Mouse (Mus musculus): ENCODE results near the gene Avpr2. TPM values are rescaled to one million over a fixed set of nuclear protein-coding genes. Genes with fewer than 3 reads are reported as not detected.

The Avpr2 gene
- polyA plus RNA-seq, 1 experiment from 2014 or later: 0.21 TPM

DNA sequence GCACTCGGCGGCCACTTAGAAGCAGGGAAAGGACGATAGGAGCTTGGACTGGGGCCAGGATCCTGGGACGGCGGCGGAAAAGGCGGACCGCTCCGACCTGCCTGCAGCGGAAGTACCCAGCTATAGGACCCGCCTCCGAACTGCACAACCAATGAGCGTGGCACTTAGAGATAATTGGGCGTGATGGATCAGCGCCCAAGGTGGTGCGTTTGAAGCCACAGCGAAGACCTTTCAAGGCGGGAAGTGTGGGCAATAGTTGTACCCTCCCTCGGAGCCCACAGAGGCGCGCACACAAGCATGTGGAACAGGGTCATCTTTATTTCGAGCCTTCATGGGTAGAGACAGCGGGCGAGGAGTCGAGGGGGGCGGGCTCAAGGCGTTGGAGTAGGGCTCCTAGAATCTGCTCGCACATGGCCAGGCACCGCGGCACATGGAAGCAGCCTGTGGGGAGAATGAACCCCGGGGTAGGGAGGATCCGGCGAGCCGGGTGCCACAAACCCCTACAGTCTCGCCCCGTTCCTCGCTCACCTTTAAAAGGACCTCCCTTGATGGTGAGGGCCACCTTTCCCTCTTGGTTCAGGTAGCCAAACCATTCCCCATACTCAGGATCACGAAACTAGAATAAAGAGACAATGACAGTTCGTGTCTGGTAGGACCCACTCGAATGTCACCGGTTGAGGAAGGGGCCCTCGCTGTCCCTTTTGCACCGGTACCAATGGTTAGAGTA is 30.1 kb downstream of the Avpr2 start, which contains the start of the genes Arhgap4 and Naa10:
Gene Arhgap4 (minus strand): TSS at position 48 of the 727 bp plus-strand sequence.
Gene Naa10 (minus strand): TSS at position 122 of the 727 bp plus-strand sequence.
- Histone ChIP-seq H3K27me3 (ENCODE audit: control insufficient read depth, insufficient read depth, low read length) (no peaks in the 10 kb centered on the region), H3K4me3 (ENCODE audit: low read depth, low read length) (peak within 1 kb of the TSS; percentile 49), H3K9me3 (ENCODE audit: control insufficient read depth, low read length) (no peaks in the 10 kb centered on the region), H3K36me3 (ENCODE audit: control insufficient read depth, insufficient read depth, low read length) (no peaks in the 10 kb centered on the region), H3K9ac (ENCODE audit: low read length) (peak within 1 kb of the TSS; percentile 66), H3K27ac (replicated peaks; ENCODE audit: low read depth, low read length) (no peak within 1 kb of the TSS), H3K4me1 (ENCODE audit: control insufficient read depth, insufficient read depth, low read length) (no peaks in the 10 kb centered on the region), H3K4me2 (ENCODE audit: low read depth, severe bottlenecking) (peak within 1 kb of the TSS; percentile 58)
- DNase-seq (ENCODE audit: low spot score) (peak; percentile 83), ATAC-seq (ENCODE audit: insufficient number of reproducible peaks, low FRiP score, low TSS enrichment, low read depth) (peak; percentile 96)
- 17% methylated on average over 43 of the region's 43 CpGs for WGBS

DNA sequence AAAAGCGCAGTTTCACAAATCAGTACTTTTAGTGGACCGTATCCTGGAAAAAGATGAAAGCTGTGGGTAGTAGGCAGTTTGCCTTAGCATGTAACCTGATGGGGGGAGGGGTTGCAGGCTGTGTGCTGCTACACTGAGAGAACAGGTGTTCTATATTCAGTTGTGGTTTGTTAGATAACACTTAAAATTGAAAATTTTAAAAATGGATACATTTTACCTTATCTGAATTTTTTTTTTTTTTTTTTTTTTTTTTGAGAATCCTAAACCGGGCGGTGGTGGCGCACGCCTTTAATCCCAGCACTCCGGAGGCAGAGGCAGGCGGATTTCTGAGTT is 30.6 kb downstream of the Avpr2 start:
- 78% methylated on average over 8 of the region's 8 CpGs for WGBS
- peak overlapping the region; percentile 56; the same call in 1 of the 2 replicates for H3K9ac ChIP-seq (ENCODE audit: low read length)

DNA sequence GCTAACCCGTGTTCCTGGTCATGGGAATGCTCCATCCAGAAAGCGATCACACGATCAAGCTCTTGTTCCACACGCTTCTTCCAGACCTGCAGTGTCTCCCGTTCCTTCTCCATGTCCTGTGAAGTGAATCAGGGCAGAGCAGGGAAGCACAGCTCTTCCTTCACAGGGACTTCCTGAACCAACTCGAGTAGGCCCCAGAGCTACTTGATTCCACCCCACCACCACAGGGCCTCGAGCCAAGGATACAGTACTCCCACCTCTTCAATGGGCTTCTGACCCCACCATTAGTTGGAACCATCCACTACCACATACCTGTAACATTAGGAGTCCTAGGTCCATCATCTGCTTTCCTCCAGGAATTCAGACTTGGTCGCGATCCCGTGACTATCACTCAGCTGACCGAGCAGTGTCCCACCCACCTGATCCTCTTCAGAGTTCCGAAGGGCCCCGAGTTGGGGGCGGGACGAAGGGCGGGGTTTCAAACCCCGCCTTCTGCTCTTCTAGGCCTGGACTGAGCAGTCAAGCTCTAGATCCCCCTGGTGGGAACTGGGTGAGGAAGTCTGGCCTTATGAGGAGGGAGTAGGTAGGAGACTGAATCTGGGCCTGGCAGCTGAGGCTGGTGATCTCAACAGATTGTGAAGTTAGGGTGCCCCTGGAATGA is 38.6 kb downstream of the Avpr2 start, which contains the start of gene Renbp:
Gene Renbp (minus strand): TSS at position 449 of the 661 bp plus-strand sequence.
- no peaks in the 10 kb centered on the region for H3K27me3 ChIP-seq (ENCODE audit: control insufficient read depth, insufficient read depth, low read length)
- ATAC-seq (ENCODE audit: insufficient number of reproducible peaks, low FRiP score, low TSS enrichment, low read depth) (peak; percentile 62; the same call in 1 of the 2 replicates), DNase-seq (ENCODE audit: low spot score) (peak; percentile 50)
- H3K27ac ChIP-seq (replicated peaks; ENCODE audit: low read depth, low read length): no peak within 1 kb of the TSS
- no peak within 1 kb of the TSS for H3K9ac ChIP-seq (ENCODE audit: low read length)
- no peaks in the 10 kb centered on the region for H3K4me1 ChIP-seq (ENCODE audit: control insufficient read depth, insufficient read depth, low read length)
- H3K4me3 ChIP-seq (ENCODE audit: low read depth, low read length): no peak within 1 kb of the TSS
- no peaks in the 10 kb centered on the region for H3K36me3 ChIP-seq (ENCODE audit: control insufficient read depth, insufficient read depth, low read length)
- H3K4me2 ChIP-seq (ENCODE audit: low read depth, severe bottlenecking): peak within 1 kb of the TSS; percentile 20; the same call in 1 of the 2 replicates
- WGBS: 37% methylated on average over 17 of the region's 17 CpGs
- no peaks in the 10 kb centered on the region for H3K9me3 ChIP-seq (ENCODE audit: control insufficient read depth, low read length)

More for the DNA sequence above, 30.6 kb downstream of the Avpr2 start:
- Histone ChIP-seq H3K36me3 (ENCODE audit: control insufficient read depth, insufficient read depth, low read length) (no peaks in the 10 kb centered on the region), H3K4me2 (ENCODE audit: low read depth, severe bottlenecking) (peak overlapping the region; percentile 58), H3K9me3 (ENCODE audit: control insufficient read depth, low read length) (no peaks in the 10 kb centered on the region), H3K27me3 (ENCODE audit: control insufficient read depth, insufficient read depth, low read length) (no peaks in the 10 kb centered on the region), H3K4me3 (ENCODE audit: low read depth, low read length) (peak overlapping the region; percentile 49), H3K4me1 (ENCODE audit: control insufficient read depth, insufficient read depth, low read length) (no peaks in the 10 kb centered on the region), H3K27ac (replicated peaks; ENCODE audit: low read depth, low read length) (no peak overlapping the region)
- DNase-seq (ENCODE audit: low spot score) (no peak), ATAC-seq (ENCODE audit: insufficient number of reproducible peaks, low FRiP score, low TSS enrichment, low read depth) (no peak)

DNA sequence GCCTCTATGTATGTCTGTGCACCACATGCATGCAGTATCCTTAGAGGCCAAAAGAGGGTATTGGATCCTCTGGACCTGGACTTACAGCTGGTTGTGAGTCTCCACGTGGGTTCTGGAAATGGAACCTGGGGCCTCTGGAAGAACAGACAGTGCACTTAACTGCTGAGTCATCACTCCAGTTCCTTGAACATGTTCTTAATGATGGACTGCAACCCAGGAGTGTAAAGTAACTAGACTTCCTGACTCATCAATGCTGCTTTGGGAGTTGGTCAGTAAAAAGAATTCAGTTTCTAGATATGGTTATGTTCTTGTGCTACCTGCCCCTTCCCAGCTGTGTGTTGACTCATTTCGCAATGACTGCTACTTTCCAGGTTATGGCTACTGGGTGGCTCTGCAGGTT is 40.0 kb downstream of the Avpr2 start:
- Histone ChIP-seq H3K27ac (replicated peaks; ENCODE audit: low read depth, low read length) (no peak overlapping the region), H3K4me3 (ENCODE audit: low read depth, low read length) (no peak overlapping the region), H3K4me1 (ENCODE audit: control insufficient read depth, insufficient read depth, low read length) (no peaks in the 10 kb centered on the region), H3K9me3 (ENCODE audit: control insufficient read depth, low read length) (no peaks in the 10 kb centered on the region), H3K36me3 (ENCODE audit: control insufficient read depth, insufficient read depth, low read length) (no peaks in the 10 kb centered on the region), H3K27me3 (ENCODE audit: control insufficient read depth, insufficient read depth, low read length) (no peaks in the 10 kb centered on the region), H3K4me2 (ENCODE audit: low read depth, severe bottlenecking) (no peak overlapping the region), H3K9ac (ENCODE audit: low read length) (no peak overlapping the region)
- WGBS: 75% methylated on average over 2 of the region's 2 CpGs
- ATAC-seq (ENCODE audit: insufficient number of reproducible peaks, low FRiP score, low TSS enrichment, low read depth) (no peak), DNase-seq (ENCODE audit: low spot score) (no peak)

DNA sequence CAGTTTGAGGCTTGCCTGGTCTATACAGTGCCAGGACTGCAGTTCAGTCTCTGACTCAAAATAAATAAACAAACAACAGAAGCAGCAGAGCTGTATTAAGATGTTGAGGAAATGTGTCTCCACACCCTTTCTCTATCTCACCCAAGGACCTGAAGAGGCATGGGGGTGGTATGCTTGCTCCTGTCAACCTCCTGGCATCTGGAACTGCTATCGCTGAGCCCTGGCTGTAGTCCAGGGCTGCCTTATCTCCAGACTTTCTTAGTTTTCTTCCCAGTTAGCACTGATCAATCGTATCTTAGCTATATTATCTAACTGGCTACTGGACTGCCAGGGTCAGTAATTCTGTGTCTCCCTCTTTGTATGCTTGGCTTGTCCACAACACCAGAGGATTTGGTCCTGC is 50.0 kb downstream of the Avpr2 start:
- no peak for DNase-seq (ENCODE audit: low spot score)

DNA sequence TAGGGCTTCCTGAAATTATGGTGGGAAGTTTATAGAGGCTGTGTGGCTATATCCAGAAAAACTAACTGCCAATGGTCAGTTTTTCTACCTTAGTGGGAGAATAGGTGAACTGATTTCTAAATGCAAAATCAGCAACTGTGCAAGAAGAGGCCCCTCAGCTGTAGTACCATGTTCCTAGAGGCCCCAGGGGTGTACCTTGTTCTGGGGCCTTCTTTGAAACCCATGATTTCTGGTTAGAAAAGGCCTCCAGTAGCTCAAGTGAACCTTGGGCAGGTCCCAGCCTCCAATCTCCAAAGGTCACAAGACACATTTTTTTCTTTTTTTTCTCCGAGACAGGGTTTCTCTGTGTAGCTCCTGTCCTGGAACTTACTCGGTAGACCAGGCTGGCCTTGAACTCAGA is 50.4 kb downstream of the Avpr2 start:
- ATAC-seq (ENCODE audit: insufficient number of reproducible peaks, low FRiP score, low TSS enrichment, low read depth) (no peak), DNase-seq (ENCODE audit: low spot score) (no peak)
- Histone ChIP-seq H3K4me2 (ENCODE audit: low read depth, severe bottlenecking) (no peak overlapping the region), H3K9me3 (ENCODE audit: control insufficient read depth, low read length) (no peaks in the 10 kb centered on the region), H3K9ac (ENCODE audit: low read length) (no peak overlapping the region), H3K4me3 (ENCODE audit: low read depth, low read length) (no peak overlapping the region), H3K27me3 (ENCODE audit: control insufficient read depth, insufficient read depth, low read length) (no peaks in the 10 kb centered on the region), H3K27ac (replicated peaks; ENCODE audit: low read depth, low read length) (no peak overlapping the region), H3K36me3 (ENCODE audit: control insufficient read depth, insufficient read depth, low read length) (peaks cover 11% of the 10 kb centered on the region; the same call in 1 of the 2 replicates), H3K4me1 (ENCODE audit: control insufficient read depth, insufficient read depth, low read length) (no peaks in the 10 kb centered on the region)
- 92% methylated on average over 2 of the region's 2 CpGs for WGBS

More for the DNA sequence above, 50.0 kb downstream of the Avpr2 start:
- Histone ChIP-seq H3K4me1 (ENCODE audit: control insufficient read depth, insufficient read depth, low read length) (no peaks in the 10 kb centered on the region), H3K27me3 (ENCODE audit: control insufficient read depth, insufficient read depth, low read length) (no peaks in the 10 kb centered on the region), H3K4me3 (ENCODE audit: low read depth, low read length) (no peak overlapping the region), H3K9me3 (ENCODE audit: control insufficient read depth, low read length) (no peaks in the 10 kb centered on the region), H3K36me3 (ENCODE audit: control insufficient read depth, insufficient read depth, low read length) (peaks cover 11% of the 10 kb centered on the region; the same call in 1 of the 2 replicates), H3K9ac (ENCODE audit: low read length) (no peak overlapping the region), H3K27ac (replicated peaks; ENCODE audit: low read depth, low read length) (no peak overlapping the region), H3K4me2 (ENCODE audit: low read depth, severe bottlenecking) (no peak overlapping the region)
- ATAC-seq (ENCODE audit: insufficient number of reproducible peaks, low FRiP score, low TSS enrichment, low read depth): no peak
- WGBS: 94% methylated on average over 2 of the region's 2 CpGs

Other genes with a start within 250 kb of the Avpr2 start
- 12.3 and 13.1 TPM in 2 replicates for gene Pnck, start 232.0 kb upstream of the Avpr2 start, polyA plus RNA-seq (2014; fragmentation: Nextera tagmentation; extraction: Ambion mirVana)
- 7.7 and 8.3 TPM in 2 replicates for gene Slc6a8, start 219.0 kb upstream of the Avpr2 start, polyA plus RNA-seq (2014; fragmentation: Nextera tagmentation; extraction: Ambion mirVana)
- 162 and 164 TPM in 2 replicates for gene Bcap31, start 175.9 kb upstream of the Avpr2 start, polyA plus RNA-seq (2014; fragmentation: Nextera tagmentation; extraction: Ambion mirVana)
- gene Abcd1, start 175.5 kb upstream of the Avpr2 start, polyA plus RNA-seq (2014; fragmentation: Nextera tagmentation; extraction: Ambion mirVana): 8.5 and 10.0 TPM in 2 replicates
- 0.17 TPM in 1 of 2 replicates, not detected in the other for gene Plxnb3, start 135.0 kb upstream of the Avpr2 start, polyA plus RNA-seq (2014; fragmentation: Nextera tagmentation; extraction: Ambion mirVana)
- gene Srpk3, start 117.7 kb upstream of the Avpr2 start, polyA plus RNA-seq (2014; fragmentation: Nextera tagmentation; extraction: Ambion mirVana): 2.5 and 3.3 TPM in 2 replicates
- 185 and 186 TPM in 2 replicates for gene Idh3g, start 105.2 kb upstream of the Avpr2 start, polyA plus RNA-seq (2014; fragmentation: Nextera tagmentation; extraction: Ambion mirVana)
- gene Ssr4, start 105.1 kb upstream of the Avpr2 start, polyA plus RNA-seq (2014; fragmentation: Nextera tagmentation; extraction: Ambion mirVana): 122 and 124 TPM in 2 replicates
- gene Pdzd4, start 67.1 kb upstream of the Avpr2 start, polyA plus RNA-seq (2014; fragmentation: Nextera tagmentation; extraction: Ambion mirVana): 0.73 and 1.1 TPM in 2 replicates
- 0.85 and 1.2 TPM in 2 replicates for gene L1cam, start 4.0 kb downstream of the Avpr2 start, polyA plus RNA-seq (2014; fragmentation: Nextera tagmentation; extraction: Ambion mirVana)
- 2.0 and 2.3 TPM in 2 replicates for gene Arhgap4, start 29.8 kb downstream of the Avpr2 start, polyA plus RNA-seq (2014; fragmentation: Nextera tagmentation; extraction: Ambion mirVana)
- gene Naa10, start 29.8 kb downstream of the Avpr2 start, polyA plus RNA-seq (2014; fragmentation: Nextera tagmentation; extraction: Ambion mirVana): 156 and 159 TPM in 2 replicates
- 9.8 and 13.2 TPM in 2 replicates for gene Renbp, start 38.7 kb downstream of the Avpr2 start, polyA plus RNA-seq (2014; fragmentation: Nextera tagmentation; extraction: Ambion mirVana)
- gene Hcfc1, start 74.3 kb downstream of the Avpr2 start, polyA plus RNA-seq (2014; fragmentation: Nextera tagmentation; extraction: Ambion mirVana): 84.0 and 85.5 TPM in 2 replicates
- 40.3 and 46.2 TPM in 2 replicates for gene Irak1, start 131.8 kb downstream of the Avpr2 start, polyA plus RNA-seq (2014; fragmentation: Nextera tagmentation; extraction: Ambion mirVana)
- gene Opn1mw, start 235.4 kb downstream of the Avpr2 start, polyA plus RNA-seq (2014; fragmentation: Nextera tagmentation; extraction: Ambion mirVana): not detected in 2 replicates
- 12.0 and 13.1 TPM in 2 replicates for gene Mecp2, start 243.3 kb downstream of the Avpr2 start, polyA plus RNA-seq (2014; fragmentation: Nextera tagmentation; extraction: Ambion mirVana)